Mouse (Mus musculus) hindbrain, embryonic 11.5 days (tissue): ENCODE results near the gene BC028528. TPM values are rescaled to one million over a fixed set of nuclear protein-coding genes. Genes with fewer than 3 reads are reported as not detected.
"Not testable (repeated sequence)": the region's sequence is repeated elsewhere in the genome, so short reads cannot be mapped to it uniquely, and the experiment has no call there.

Experiments
- ATAC-seq: fragments of 200-750 bp; cut with Nextera tagmentation; 2 replicates; pipeline ENCODE4 v1.8.0; 2017; ENCODE audit warnings: mild to moderate bottlenecking, moderate TSS enrichment, moderate library complexity; ENCODE audit not compliant: low FRiP score
- DNase-seq: peaks from one replicate; pipeline ENCODE4 v3.0.0-alpha.2; 2015; ENCODE audit warnings: low spot score
- H3K27ac ChIP-seq: fragments of 300-500 bp; sonication (generic); 2 replicates; pipeline ENCODE4 v1.5.1; 2014; ENCODE audit warnings: mild to moderate bottlenecking, low read depth, low read length
- H3K27me3 ChIP-seq: fragments of 300-500 bp; sonication (generic); 2 replicates; pipeline ENCODE4 v1.6.1; 2014; ENCODE audit warnings: mild to moderate bottlenecking, low read length, moderate library complexity, mixed read lengths; ENCODE audit not compliant: control insufficient read depth, insufficient read depth
- H3K36me3 ChIP-seq: fragments of 300-500 bp; sonication (generic); 2 replicates; pipeline ENCODE4 v1.6.1; 2014; ENCODE audit warnings: mild to moderate bottlenecking, low read length, moderate library complexity, mixed read lengths; ENCODE audit not compliant: control insufficient read depth, insufficient read depth
- H3K4me1 ChIP-seq: fragments of 300-500 bp; sonication (generic); replicated peaks from 2 replicates; pipeline ENCODE4 v1.6.1; 2014; ENCODE audit warnings: low read length, mixed read lengths; ENCODE audit not compliant: control insufficient read depth, insufficient read depth
- H3K4me2 ChIP-seq: fragments of 300-500 bp; sonication (generic); replicated peaks from 2 replicates; pipeline ENCODE4 v1.6.1; 2014; ENCODE audit warnings: mild to moderate bottlenecking, low read depth, low read length
- H3K4me3 ChIP-seq: fragments of 300-500 bp; sonication (generic); 2 replicates; pipeline ENCODE4 v1.5.1; 2014; ENCODE audit warnings: low read depth, low read length
- H3K9ac ChIP-seq: fragments of 300-500 bp; sonication (generic); 2 replicates; pipeline ENCODE4 v1.6.1; 2014; ENCODE audit warnings: low read depth, low read length
- H3K9me3 ChIP-seq: fragments of 300-500 bp; sonication (generic); 2 replicates; pipeline ENCODE4 v1.6.1; 2016; ENCODE audit warnings: low read length; ENCODE audit not compliant: control insufficient read depth
- WGBS: fragments of 180-500 bp; shearing (Covaris S2); extraction: QIAGEN DNeasy Blood & Tissue Kit; methylation state at CpG from one replicate; pipeline ENCODE4 v1.1.7; 2014; 5-methylcytosine and 5-hydroxymethylcytosine counted together
- polyA plus RNA-seq: library from polyadenylated mRNA; unstranded; fragments of >200 nt; fragmentation: Nextera tagmentation; extraction: Ambion mirVana; gene quantifications from 2 replicates; pipeline ENCODE4 v1.2.1, GENCODE M21; 2014

BC028528 gene
- polyA plus RNA-seq, 1 experiment from 2014 or later, result 11.2 TPM

DNA sequence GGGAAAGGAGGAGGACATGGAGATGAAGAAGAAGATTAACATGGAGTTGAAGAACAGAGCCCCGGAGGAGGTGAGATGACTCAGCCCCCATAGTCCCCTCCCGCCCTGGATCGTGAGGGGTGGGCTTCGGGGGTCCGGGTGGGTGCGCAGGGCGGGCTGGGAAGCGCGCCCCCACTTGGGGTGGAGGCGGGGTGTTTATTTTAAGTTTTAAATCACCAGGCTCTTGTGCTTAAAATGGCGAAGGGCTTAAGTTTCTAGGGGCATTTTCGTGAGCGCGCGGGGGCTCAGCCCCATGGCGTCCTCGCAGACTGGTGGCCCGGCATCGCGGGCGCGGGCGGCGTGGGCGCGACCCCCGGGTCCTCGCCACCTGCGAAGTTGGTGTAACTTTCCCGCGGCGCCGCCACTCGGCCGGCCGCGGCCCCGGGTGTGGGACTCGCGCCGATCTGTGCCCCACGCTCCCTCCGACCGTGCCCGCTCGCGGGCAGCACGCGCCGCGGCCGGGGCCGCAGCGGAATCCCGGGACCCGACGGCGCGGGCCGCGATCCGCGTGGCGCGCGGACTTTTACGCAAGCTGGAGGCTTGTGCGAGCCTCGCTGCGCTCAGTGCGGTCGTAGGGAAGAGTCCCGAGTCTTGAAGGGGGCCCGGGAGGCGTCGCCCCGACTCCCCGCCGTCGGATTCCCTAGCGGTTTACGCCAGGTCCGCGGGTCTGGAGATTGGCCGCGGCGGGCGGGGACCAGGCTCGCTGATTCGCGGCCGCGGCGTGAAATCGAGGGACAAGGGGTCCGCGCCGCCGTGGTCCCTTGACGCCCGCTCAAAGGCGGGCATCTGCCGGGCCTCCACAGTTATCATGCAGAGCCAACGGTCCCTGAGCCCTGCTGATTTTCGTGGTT, 38.0 kb upstream of the BC028528 start:
- Histone ChIP-seq H3K9me3 (no peaks in the 10 kb centered on the region), H3K36me3 (peaks cover 4% of the 10 kb centered on the region), H3K4me1 (no peaks in the 10 kb centered on the region), H3K9ac (peak overlapping the region; percentile 98), H3K4me3 (peak overlapping the region; percentile 89), H3K4me2 (peak overlapping the region; percentile 60), H3K27ac (peak overlapping the region; percentile 85), H3K27me3 (no peaks in the 10 kb centered on the region)
- under 1% methylated on average over 85 of the region's 105 CpGs for WGBS
- DNase-seq (peak; percentile 79), ATAC-seq (peak; percentile 48)

DNA sequence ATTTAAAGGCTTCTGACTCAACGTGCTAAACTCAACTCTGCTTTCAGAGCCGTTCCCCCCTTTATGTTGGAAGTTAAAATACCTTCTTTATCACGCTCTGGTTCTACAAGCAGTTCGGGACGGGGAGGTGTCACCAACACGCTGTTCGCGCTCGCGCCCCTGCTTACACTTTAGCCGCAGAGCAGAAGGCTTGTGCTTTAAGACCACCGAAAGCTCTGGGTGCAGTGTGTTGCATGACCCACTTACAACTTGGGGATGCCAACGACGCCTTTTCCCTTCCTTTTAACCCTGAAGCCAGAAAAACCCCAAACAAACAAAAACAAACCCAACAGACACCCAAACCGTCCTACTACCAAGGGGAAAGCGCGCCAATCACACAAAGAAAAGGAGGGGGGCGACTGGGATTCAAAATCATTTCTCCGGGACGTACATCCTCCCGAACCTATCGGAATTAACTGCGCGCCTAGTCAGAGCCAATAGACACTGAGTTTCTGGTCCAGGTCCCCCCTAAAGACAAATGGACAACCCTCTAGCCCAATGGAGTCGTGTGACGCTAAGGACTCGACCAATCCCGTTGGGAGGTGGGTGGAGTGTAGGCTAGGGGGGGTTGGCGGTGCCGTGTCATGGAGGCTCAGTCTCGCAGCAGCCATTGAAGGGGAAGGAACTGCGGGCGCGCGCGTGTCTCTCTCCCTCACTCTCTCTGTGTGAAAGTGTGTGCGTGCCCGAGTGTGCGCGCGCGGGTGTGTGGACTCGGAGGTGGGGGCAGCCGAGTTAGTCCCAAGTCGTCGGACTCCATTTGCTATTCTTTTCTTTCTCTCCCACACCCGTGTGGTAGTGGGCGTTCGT, 37.1 kb upstream of the BC028528 start, which contains the start of gene Anp32e:
Anp32e (plus strand) TSS at position 589 of the 846 bp plus-strand sequence.
- H3K27ac ChIP-seq, result peak within 1 kb of the TSS; percentile 85
- H3K36me3 ChIP-seq, result peaks cover under 1% of the 10 kb centered on the region
- peak; percentile 97 for DNase-seq
- H3K9me3 ChIP-seq, result no peaks in the 10 kb centered on the region
- H3K9ac ChIP-seq, result peak within 1 kb of the TSS; percentile 98
- peak; percentile 100 for ATAC-seq
- no peaks in the 10 kb centered on the region for H3K4me1 ChIP-seq
- peak within 1 kb of the TSS; percentile 89 for H3K4me3 ChIP-seq
- peak within 1 kb of the TSS; percentile 60 for H3K4me2 ChIP-seq
- H3K27me3 ChIP-seq, result no peaks in the 10 kb centered on the region
- under 1% methylated on average over 49 of the region's 49 CpGs for WGBS

DNA sequence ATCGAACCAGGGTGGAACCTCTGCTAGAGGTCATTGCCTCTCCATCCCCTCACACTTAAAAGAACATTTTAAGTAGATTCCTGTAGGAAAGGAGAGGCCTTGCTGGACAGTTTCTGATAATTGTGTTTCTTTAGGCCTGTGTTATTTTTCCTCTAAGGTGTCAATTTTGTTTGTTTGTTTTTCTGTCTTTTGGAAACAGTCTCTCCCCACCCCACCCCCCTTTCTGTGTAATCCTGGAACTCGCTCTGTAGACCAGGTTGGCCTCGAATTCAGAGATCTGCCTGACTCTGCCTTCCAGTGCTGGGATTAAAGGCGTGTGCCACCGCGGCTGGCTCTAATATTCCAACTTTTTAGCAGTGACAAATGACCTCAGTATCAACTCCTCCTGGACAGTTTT, 36.5 kb upstream of the BC028528 start:
- ATAC-seq, result no peak
- WGBS, result 75% methylated on average over 6 of the region's 6 CpGs
- no peaks in the 10 kb centered on the region for H3K4me1 ChIP-seq
- no peaks in the 10 kb centered on the region for H3K36me3 ChIP-seq
- no peaks in the 10 kb centered on the region for H3K9me3 ChIP-seq
- no peak for DNase-seq
- H3K4me3 ChIP-seq, result peak overlapping the region; percentile 89
- no peaks in the 10 kb centered on the region for H3K27me3 ChIP-seq
- peak overlapping the region; percentile 85 for H3K27ac ChIP-seq
- peak overlapping the region; percentile 51 for H3K4me2 ChIP-seq
- H3K9ac ChIP-seq, result peak overlapping the region; percentile 73

- DNase-seq (no peak), ATAC-seq (no peak)
- Histone ChIP-seq H3K27ac (no peak overlapping the region), H3K9me3 (no peaks in the 10 kb centered on the region), H3K27me3 (no peaks in the 10 kb centered on the region), H3K4me1 (no peaks in the 10 kb centered on the region), H3K36me3 (no peaks in the 10 kb centered on the region), H3K9ac (no peak overlapping the region), H3K4me3 (no peak overlapping the region), H3K4me2 (no peak overlapping the region)
- 86% methylated on average over 5 of the region's 5 CpGs for WGBS
These were observed 33.3 kb upstream of the BC028528 start for GRCm38 (mm10) chr3:95925087-95925486.

DNA sequence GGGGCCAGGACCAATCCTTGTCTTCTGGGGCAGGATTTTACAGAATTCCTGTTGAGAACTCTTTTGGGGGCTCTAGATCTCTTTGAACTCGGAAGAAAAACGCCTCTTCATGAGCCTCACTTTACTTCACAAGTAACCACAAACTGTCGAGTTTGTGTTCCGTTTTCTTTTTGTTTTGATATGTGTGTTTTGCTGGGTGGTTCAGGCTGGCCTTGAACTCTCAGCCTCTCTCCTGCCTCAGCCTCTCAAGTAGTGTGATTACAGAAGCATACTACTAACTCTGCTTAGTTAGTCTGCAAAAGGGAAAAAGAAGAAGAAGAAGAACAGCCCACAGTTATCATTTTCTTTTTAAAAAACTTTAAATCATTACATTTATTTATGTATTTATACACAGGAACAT, 32.4 kb upstream of the BC028528 start:
- Histone ChIP-seq H3K9ac (no peak overlapping the region), H3K4me3 (no peak overlapping the region), H3K4me2 (no peak overlapping the region), H3K27ac (no peak overlapping the region), H3K27me3 (no peaks in the 10 kb centered on the region), H3K36me3 (no peaks in the 10 kb centered on the region), H3K9me3 (no peaks in the 10 kb centered on the region), H3K4me1 (no peaks in the 10 kb centered on the region)
- ATAC-seq, result no peak
- DNase-seq, result no peak
- WGBS, result 72% methylated on average over 4 of the region's 4 CpGs

DNA sequence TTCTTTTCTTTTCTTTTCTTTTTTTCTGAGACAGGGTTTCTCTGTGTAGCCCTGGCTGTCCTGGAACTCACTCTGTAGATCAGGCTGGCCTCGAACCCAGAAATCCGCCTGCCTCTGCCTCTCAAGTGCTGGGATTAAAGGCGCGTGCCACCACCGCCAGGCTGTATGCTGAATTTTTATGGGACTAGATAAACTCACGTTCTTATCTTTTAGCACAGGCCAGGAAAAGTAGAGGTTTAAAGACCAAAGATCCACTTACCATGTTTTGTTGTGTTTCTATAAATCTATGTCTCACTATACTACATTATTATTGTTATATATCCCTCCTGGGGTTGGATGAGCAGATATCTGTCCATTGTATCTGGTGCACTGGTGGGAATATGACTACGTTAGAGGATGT, 31.6 kb upstream of the BC028528 start:
- not testable (repeated sequence) for H3K4me3 ChIP-seq, ATAC-seq, H3K9me3 ChIP-seq, H3K4me2 ChIP-seq, H3K4me1 ChIP-seq, H3K27me3 ChIP-seq, H3K9ac ChIP-seq, H3K36me3 ChIP-seq, H3K27ac ChIP-seq, DNase-seq
- WGBS, result 93% methylated on average over 7 of the region's 7 CpGs

DNA sequence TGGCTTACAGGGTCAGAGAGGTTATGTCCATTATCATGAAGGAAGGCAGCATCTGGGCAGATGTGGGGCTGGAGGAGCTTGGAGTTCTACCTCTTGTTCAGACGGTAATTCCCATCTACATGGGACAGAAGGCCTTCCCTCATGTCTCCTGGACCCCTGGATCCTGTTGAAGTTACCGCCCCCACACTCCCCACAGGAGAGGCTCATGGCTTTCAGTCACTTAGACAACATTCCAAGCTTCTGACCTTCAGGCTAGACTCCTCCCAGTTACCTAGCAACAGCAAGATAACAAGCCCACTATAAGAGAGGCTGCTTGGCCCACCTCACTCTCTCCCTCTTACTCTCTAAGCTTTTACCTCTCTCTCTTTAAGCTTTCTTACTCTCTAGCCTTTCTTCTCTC, 28.7 kb upstream of the BC028528 start:
- not testable (repeated sequence) for H3K4me2 ChIP-seq, DNase-seq, H3K27me3 ChIP-seq, H3K36me3 ChIP-seq, ATAC-seq, H3K27ac ChIP-seq, H3K4me1 ChIP-seq, H3K9me3 ChIP-seq, H3K4me3 ChIP-seq, H3K9ac ChIP-seq
- WGBS, result 51% methylated on average over 2 of the region's 2 CpGs

DNA sequence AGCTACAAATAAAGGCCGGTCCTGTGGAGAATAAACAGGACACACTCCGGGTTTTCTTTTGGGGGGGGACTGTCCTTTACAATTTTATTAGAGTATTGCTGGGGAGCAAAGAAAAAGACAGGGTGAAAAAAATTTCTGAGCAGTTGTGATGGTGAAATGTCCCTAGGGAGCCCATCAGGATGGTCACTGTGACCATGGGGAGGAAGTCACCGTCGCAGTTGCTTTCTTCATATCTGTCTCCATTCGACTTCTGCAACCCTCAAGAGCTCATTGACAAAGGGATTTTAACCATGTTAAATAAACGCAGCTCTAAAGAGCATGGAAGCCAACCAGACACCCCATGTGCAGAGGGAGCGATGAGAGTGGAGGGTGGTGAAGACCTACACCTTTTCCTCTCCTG, 25.0 kb upstream of the BC028528 start:
- 83% methylated on average over 7 of the region's 7 CpGs for WGBS
- DNase-seq (no peak), ATAC-seq (no peak)
- H3K36me3 ChIP-seq, result no peaks in the 10 kb centered on the region
- no peak overlapping the region for H3K4me3 ChIP-seq
- H3K9ac ChIP-seq, result no peak overlapping the region
- H3K27ac ChIP-seq, result no peak overlapping the region
- no peaks in the 10 kb centered on the region for H3K27me3 ChIP-seq
- H3K9me3 ChIP-seq, result no peaks in the 10 kb centered on the region
- H3K4me1 ChIP-seq, result no peaks in the 10 kb centered on the region
- H3K4me2 ChIP-seq, result no peak overlapping the region
